Mouse (Mus musculus): Measurements from ENCODE around the gene Myo6. TPM values are rescaled to one million over a fixed set of nuclear protein-coding genes. Genes with fewer than 3 reads are reported as not detected.
A peak's percentile ranks its signal among the peaks of the same experiment; 100 is the strongest.

Gene Myo6
- polyA plus RNA-seq, 1 experiment from 2014 or later = 14.0 TPM

- Histone ChIP-seq H3K36me3 (ENCODE audit: poor library complexity, severe bottlenecking) (no peaks in the 10 kb centered on the region), H3K9me3 (replicated peaks) (no peaks in the 10 kb centered on the region), H3K9ac (no peak overlapping the region), H3K27ac (no peak overlapping the region), H3K27me3 (no peaks in the 10 kb centered on the region), H3K4me1 (0 out of 2 replicates have a peak, but pooled peaks cover 5% of the 10 kb centered on the region), H3K4me2 (no peak overlapping the region), H3K4me3 (no peak overlapping the region)
- WGBS = 82% methylated on average over 2 of the region's 2 CpGs
- ATAC-seq = no peak
These were observed 48.6 kb downstream of the Myo6 start for GRCm38 (mm10) chr9:80213428-80213827.

GRCm38 (mm10) chr9:80215502-80215901 lies 50.7 kb downstream of the Myo6 start:
- H3K9me3 ChIP-seq (replicated peaks) = no peaks in the 10 kb centered on the region
- no peaks in the 10 kb centered on the region for H3K36me3 ChIP-seq (ENCODE audit: poor library complexity, severe bottlenecking)
- H3K4me2 ChIP-seq = no peak overlapping the region
- no peaks in the 10 kb centered on the region for H3K27me3 ChIP-seq
- no peak for ATAC-seq
- no peak overlapping the region for H3K4me3 ChIP-seq
- no peak overlapping the region for H3K9ac ChIP-seq
- WGBS = 85% methylated on average over 5 of the region's 5 CpGs
- H3K4me1 ChIP-seq = peaks cover 8% of the 10 kb centered on the region; the same call in 1 of the 2 replicates
- no peak overlapping the region for H3K27ac ChIP-seq

DNA sequence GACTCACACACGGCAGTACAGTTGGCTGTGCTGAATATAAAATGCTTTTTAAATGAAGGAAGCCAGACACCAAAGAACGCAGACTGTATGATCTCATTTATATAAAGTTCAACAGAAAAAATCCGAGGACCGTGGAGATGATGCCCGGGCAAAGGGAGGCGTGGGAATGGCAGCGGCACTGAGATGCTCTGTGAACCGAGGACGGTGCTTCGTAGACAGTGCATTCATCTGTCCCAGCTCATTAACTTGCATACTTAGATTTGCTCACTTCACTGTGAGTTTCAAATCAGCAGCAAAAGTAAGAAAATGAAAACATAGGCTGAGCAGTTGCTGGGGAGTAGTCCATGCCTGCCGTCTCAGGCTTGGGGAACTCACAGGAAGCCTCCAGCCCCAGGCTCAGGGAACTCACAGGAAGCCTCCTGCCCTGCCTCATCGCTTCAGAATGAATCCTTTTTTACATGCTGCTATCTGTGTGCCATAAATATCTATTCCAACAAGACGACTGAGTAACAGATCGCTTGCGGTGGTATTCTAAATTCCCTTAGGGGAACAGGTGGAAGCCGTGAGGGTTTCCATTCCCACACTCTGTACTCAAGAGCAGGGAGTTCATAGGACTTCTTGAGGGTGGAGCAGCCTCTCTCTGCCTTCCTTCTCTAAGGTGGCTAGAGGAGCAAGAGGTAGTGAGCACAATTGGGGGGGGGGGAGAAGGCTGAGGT lies 52.1 kb downstream of the Myo6 start:
- no peak overlapping the region for H3K27ac ChIP-seq
- no peak overlapping the region for H3K9ac ChIP-seq
- H3K4me2 ChIP-seq = no peak overlapping the region
- H3K36me3 ChIP-seq (ENCODE audit: poor library complexity, severe bottlenecking) = no peaks in the 10 kb centered on the region
- WGBS = 77% methylated on average over 16 of the region's 16 CpGs
- peaks cover 8% of the 10 kb centered on the region; the same call in 1 of the 2 replicates for H3K4me1 ChIP-seq
- H3K27me3 ChIP-seq = no peaks in the 10 kb centered on the region
- no peak overlapping the region for H3K4me3 ChIP-seq
- no peaks in the 10 kb centered on the region for H3K9me3 ChIP-seq (replicated peaks)
- no peak for ATAC-seq

- H3K4me3 ChIP-seq = no peak overlapping the region
- WGBS = 39% methylated on average over 6 of the region's 6 CpGs
These were observed 53.9 kb downstream of the Myo6 start for GRCm38 (mm10) chr9:80218718-80219117.

DNA sequence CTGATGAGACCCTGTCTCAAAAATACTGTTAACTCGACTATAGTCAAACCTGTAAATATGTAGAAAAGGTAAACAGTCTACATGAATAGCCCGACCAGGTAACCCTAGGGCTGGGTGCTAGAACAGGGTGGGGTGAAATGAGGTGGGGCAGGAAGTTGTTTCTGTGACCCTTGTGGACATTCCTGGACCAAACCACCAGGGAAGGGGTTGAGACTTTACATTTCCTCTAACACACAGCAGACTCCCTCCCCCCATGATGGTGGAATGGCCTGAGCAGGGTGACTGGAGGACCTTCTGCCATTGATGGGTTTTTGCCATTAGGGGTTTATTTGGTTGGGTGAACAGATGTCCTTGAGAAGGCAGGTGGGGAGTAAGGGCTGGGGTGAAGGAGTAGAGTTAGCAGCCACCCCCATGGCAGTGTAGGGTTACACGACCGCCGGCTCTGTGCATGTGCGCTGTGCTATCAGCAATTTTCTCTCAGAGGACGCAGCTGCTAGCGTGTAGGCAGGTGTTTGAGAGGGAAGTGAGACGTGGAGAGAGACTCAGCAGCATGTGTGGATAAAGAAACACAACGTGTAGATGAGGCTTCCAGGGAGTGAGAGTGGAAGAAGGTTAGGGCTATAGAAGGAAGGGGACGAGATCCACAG lies 59.3 kb downstream of the Myo6 start:
- Histone ChIP-seq H3K4me1 (peaks cover 16% of the 10 kb centered on the region; the same call in 1 of the 2 replicates), H3K4me3 (no peak overlapping the region), H3K4me2 (no peak overlapping the region), H3K36me3 (ENCODE audit: poor library complexity, severe bottlenecking) (no peaks in the 10 kb centered on the region), H3K27me3 (no peaks in the 10 kb centered on the region), H3K27ac (no peak overlapping the region), H3K9ac (no peak overlapping the region), H3K9me3 (replicated peaks) (no peaks in the 10 kb centered on the region)
- WGBS = 85% methylated on average over 11 of the region's 11 CpGs
- ATAC-seq = no peak

More at GRCm38 (mm10) chr9:80218718-80219117, 53.9 kb downstream of the Myo6 start:
- Histone ChIP-seq H3K36me3 (ENCODE audit: poor library complexity, severe bottlenecking) (no peaks in the 10 kb centered on the region), H3K4me2 (no peak overlapping the region), H3K27ac (no peak overlapping the region), H3K27me3 (no peaks in the 10 kb centered on the region), H3K4me1 (peaks cover 8% of the 10 kb centered on the region; the same call in 1 of the 2 replicates), H3K9me3 (replicated peaks) (no peaks in the 10 kb centered on the region), H3K9ac (no peak overlapping the region)
- peak; percentile 69 for ATAC-seq

GRCm38 (mm10) chr9:80226579-80227325 lies 61.9 kb downstream of the Myo6 start:
- ATAC-seq = peak; percentile 88
- Histone ChIP-seq H3K9ac (no peak overlapping the region), H3K9me3 (replicated peaks) (no peaks in the 10 kb centered on the region), H3K36me3 (ENCODE audit: poor library complexity, severe bottlenecking) (no peaks in the 10 kb centered on the region), H3K27me3 (no peaks in the 10 kb centered on the region), H3K4me2 (no peak overlapping the region), H3K27ac (no peak overlapping the region), H3K4me1 (peaks cover 15% of the 10 kb centered on the region; the same call in 1 of the 2 replicates), H3K4me3 (no peak overlapping the region)
- 32% methylated on average over 5 of the region's 5 CpGs for WGBS

DNA sequence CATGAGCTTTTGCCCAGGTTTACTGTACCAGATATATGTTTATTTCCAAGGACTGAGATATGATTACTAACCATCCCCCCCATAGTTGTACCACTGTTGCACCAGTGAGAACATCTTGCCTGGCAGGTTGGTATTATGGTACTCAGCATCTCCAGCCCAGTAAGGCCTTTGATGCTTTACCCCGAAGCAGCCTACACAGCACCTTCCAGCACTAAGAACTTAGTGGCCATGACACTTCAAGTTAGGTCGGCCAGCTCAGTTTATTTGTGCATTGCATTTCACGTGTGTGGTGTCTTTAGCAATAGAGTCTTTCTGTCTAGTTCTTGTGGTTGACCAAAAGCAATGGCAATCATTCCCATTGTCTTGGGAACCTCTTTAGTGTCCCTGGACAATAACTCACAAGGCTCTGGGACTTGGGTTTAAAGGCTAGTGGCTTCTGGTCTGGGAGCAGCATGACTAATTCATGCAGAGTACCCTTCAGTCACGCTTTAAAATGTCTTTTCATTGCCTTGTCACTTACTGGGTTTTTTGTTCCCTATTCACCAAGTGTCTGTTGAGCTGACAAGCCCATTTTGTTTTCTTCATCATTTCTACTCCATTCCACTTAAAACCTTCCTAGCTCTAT lies 69.1 kb downstream of the Myo6 start:
- no peaks in the 10 kb centered on the region for H3K4me1 ChIP-seq
- H3K4me3 ChIP-seq = no peak overlapping the region
- H3K9me3 ChIP-seq (replicated peaks) = no peaks in the 10 kb centered on the region
- no peak overlapping the region for H3K9ac ChIP-seq
- H3K4me2 ChIP-seq = no peak overlapping the region
- H3K27ac ChIP-seq = no peak overlapping the region
- WGBS = 50% methylated on average over 4 of the region's 4 CpGs
- H3K27me3 ChIP-seq = no peaks in the 10 kb centered on the region
- no peaks in the 10 kb centered on the region for H3K36me3 ChIP-seq (ENCODE audit: poor library complexity, severe bottlenecking)
- ATAC-seq = no peak

DNA sequence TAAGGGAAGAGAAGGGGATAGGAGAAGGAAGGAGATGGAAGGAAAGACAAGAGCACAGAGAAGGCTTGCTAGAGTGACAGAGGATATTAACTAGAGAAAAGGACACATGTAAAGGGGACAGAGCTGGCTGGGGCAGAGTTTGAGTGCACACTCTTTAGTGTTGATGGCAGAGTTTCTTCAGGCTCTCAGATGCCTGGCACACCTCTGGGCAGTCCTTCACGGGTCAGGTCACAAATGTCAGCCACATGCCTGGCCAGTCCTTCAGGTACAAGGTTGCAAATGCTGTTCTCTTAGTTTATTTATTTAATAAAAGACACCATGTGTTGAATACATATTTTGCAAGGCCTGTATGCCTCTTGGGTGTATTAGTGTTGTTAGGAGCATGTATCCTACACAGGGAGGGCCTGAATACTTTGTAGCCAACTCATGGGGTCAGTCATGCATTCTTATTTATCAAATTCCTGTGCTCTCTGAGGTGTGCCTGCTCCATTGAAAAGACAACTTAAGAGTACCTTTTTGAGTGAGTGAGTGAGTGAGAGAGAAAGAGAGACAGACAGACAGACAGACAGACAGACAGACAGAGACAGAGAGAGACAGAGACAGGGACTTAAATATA lies 72.5 kb downstream of the Myo6 start:
- no peak for ATAC-seq
- Histone ChIP-seq H3K4me2 (no peak overlapping the region), H3K27me3 (no peaks in the 10 kb centered on the region), H3K4me1 (no peaks in the 10 kb centered on the region), H3K9ac (no peak overlapping the region), H3K4me3 (no peak overlapping the region), H3K27ac (no peak overlapping the region), H3K9me3 (replicated peaks) (peaks cover 6% of the 10 kb centered on the region; the same call in 1 of the 2 replicates), H3K36me3 (ENCODE audit: poor library complexity, severe bottlenecking) (peaks cover 6% of the 10 kb centered on the region; the same call in 1 of the 2 replicates)
- WGBS = 78% methylated on average over 1 of the region's 1 CpGs

DNA sequence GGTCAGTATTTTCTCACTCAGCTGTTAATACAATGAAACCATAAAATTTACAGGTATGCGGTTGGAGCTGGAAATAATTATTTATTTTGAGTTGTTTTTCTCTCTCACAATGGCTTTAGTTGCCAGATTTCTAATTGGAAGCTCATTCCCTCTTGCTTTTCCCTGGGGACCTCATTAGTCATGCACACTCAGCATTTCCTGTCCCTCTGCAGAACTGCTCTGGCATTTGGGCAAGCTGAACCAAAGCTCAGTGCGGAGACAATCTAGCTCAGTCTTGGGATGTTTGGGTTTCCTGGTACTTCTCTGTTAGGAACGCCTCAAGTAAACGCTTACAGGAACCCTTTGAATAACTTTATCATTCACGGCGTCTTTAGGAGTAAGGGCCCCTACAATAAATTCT lies 76.9 kb downstream of the Myo6 start:
- no peak for ATAC-seq
- H3K9me3 ChIP-seq (replicated peaks) = peaks cover 6% of the 10 kb centered on the region; the same call in 1 of the 2 replicates
- H3K27ac ChIP-seq = no peak overlapping the region
- H3K9ac ChIP-seq = no peak overlapping the region
- no peak overlapping the region for H3K4me3 ChIP-seq
- no peak overlapping the region for H3K4me2 ChIP-seq
- H3K4me1 ChIP-seq = no peaks in the 10 kb centered on the region
- peaks cover 6% of the 10 kb centered on the region; the same call in 1 of the 2 replicates for H3K36me3 ChIP-seq (ENCODE audit: poor library complexity, severe bottlenecking)
- H3K27me3 ChIP-seq = no peaks in the 10 kb centered on the region
- 85% methylated on average over 6 of the region's 6 CpGs for WGBS

GRCm38 (mm10) chr9:80252146-80252545 lies 87.3 kb downstream of the Myo6 start:
- Histone ChIP-seq H3K4me3 (no peak overlapping the region), H3K36me3 (ENCODE audit: poor library complexity, severe bottlenecking) (no peaks in the 10 kb centered on the region), H3K9ac (no peak overlapping the region), H3K27me3 (no peaks in the 10 kb centered on the region), H3K4me1 (no peaks in the 10 kb centered on the region), H3K27ac (no peak overlapping the region), H3K9me3 (replicated peaks) (no peaks in the 10 kb centered on the region), H3K4me2 (no peak overlapping the region)
- 92% methylated on average over 10 of the region's 10 CpGs for WGBS
- no peak for ATAC-seq

GRCm38 (mm10) chr9:80253241-80253640 lies 88.4 kb downstream of the Myo6 start:
- Histone ChIP-seq H3K27me3 (no peaks in the 10 kb centered on the region), H3K36me3 (ENCODE audit: poor library complexity, severe bottlenecking) (no peaks in the 10 kb centered on the region), H3K4me3 (no peak overlapping the region), H3K4me1 (no peaks in the 10 kb centered on the region), H3K4me2 (no peak overlapping the region), H3K9me3 (replicated peaks) (no peaks in the 10 kb centered on the region), H3K27ac (no peak overlapping the region), H3K9ac (no peak overlapping the region)
- WGBS = 89% methylated on average over 9 of the region's 9 CpGs
- no peak for ATAC-seq
